Mouse (Mus musculus): Measurements from ENCODE around the gene Mtmr14.

The Mtmr14 gene

DNA sequence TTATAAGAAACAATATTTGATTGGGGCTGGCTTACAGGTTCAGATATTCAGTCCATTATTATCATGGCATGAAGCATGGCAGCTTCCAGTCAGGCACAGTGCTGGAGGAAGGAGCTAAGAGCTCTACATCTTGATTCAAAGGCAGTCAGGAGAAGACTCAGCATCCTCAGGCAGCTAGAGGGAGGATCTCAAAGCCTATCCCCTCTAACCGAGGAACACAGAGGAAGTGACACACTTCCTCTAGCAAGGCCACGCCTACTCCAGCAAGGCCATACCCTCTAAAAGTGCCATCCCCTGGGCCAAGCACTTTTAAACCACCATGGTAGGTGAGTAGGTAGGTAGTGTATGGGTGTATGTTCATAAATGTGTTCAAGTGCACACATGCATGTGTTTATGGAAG, 92.9 kb downstream of the Mtmr14 start:
- in situ Hi-C loops (cut with MseI, MboI), result no loop called here
